Mouse (Mus musculus): ENCODE data around the gene Prkag1.

Gene Prkag1

GRCm38 (mm10) chr15:98791221-98791620 is 40.1 kb downstream of the Prkag1 start:
- DNase-seq: no peak

DNA sequence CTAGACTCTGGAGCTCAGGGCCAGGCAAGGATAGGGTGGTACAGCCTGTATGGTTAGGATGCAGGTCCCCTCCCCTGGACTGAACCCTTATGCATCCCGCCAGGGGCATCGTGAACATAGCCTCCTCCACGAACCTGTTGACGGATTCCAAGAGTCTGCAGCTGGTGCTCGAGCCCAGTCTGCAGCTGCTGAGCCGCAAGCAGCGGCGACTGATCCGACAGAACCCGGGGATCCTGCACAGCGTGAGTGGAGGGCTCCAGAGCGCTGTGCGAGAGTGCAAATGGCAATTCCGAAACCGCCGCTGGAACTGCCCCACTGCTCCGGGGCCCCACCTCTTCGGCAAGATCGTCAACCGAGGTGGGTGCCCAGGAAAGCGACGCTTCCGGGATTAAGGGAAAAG is 40.6 kb downstream of the Prkag1 start:
- DNase-seq: no peak

DNA sequence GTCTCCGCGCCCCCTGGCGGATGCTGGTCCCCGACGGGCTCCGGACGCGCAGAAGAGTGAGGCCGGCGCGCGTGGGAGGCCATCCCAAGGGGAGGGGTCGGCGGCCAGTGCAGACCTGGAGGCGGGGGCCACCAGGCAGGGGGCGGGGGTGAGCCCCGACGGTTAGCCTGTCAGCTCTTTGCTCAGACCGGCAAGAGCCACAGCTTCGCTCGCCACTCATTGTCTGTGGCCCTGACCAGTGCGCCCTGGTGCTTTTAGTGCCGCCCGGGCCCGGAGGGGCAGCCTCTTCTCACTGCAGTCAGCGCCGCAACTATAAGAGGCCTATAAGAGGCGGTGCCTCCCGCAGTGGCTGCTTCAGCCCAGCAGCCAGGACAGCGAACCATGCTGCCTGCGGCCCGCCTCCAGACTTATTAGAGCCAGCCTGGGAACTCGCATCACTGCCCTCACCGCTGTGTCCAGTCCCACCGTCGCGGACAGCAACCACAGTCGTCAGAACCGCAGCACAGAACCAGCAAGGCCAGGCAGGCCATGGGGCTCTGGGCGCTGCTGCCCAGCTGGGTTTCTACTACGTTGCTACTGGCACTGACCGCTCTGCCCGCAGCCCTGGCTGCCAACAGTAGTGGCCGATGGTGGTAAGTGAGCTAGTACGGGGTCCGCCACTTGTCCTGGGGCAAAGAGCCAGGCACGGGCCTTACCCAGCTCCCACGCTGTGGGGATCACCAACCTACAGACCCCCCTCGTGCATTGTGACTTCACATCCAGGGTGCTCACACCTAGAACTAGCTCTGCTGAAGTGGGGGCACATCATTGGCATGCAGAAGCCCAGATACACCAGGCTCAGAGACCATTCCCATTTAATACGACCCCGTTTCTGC is 41.4 kb downstream of the Prkag1 start, which contains the start of gene Wnt1:
TSS of gene Wnt1 (plus strand) at position 197 of the 875 bp plus-strand sequence.
- peak; percentile 33 to 59 for DNase-seq

- DNase-seq: no peak
Measured at GRCm38 (mm10) chr15:98788972-98789660, 42.2 kb downstream of the Prkag1 start.

- DNase-seq: no peak
Measured at GRCm38 (mm10) chr15:98787930-98788329, 43.4 kb downstream of the Prkag1 start.

DNA sequence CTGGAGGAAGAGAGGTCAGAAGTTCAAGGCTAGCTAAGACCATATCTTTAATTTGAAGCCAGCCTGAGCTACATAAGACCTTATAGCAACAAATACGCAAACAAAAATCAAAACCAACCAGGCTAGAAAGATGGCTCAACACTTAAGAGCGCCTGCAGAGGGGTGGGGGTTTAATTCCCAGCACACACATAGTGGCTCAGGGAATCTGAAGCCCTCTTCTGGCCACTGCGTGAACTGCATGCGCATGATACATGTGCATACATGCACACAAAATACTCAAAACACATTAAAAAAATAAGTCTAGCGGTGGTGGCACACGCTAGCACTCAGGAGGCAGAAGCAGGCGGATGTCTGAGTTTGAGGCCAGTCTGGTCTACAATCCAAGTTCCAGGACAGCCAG is 45.6 kb downstream of the Prkag1 start:
- DNase-seq: no peak

DNA sequence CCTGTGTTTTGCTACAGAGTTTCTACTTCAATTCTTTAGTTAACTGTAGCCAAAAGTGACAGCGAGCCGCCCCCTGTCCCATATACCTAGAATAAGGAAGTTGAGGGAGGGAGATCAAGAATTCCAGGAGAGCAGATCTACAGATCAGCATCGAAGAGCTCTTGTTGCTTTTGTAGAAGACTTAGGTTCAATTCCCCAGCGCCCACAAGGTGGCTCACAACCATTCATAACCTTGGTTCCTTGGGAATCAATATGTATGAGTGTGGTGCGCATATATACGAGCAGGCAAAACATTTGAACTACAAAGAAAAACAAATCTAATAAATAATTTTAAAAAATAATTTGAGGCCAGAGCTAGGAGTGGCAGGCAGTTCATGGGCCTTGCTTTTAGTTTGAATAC is 50.2 kb downstream of the Prkag1 start:
- DNase-seq: no peak

- DNase-seq: no peak
Measured at GRCm38 (mm10) chr15:98780573-98780972, 50.7 kb downstream of the Prkag1 start.

GRCm38 (mm10) chr15:98780075-98780474 is 51.2 kb downstream of the Prkag1 start:
- DNase-seq: no peak

DNA sequence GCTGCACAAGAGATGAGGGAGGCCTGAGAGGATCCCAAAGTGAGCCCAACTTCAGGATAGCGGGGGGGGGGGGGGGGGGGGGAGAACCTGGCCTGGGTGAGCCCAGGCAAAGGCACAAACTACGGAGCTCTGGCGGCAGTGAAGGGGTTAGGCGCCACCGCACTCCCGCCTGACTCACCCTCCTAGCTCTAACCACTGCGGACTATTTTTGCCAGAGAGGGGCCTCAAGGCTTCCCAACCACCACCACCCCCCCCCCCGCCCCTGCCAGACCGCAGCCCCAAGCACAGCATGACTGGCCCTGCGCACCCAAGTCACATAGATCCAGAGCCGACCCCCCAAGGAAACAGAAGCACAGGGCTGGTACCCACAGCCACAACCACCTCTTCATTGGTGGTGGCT is 52.5 kb downstream of the Prkag1 start:
- no peak for DNase-seq

GRCm38 (mm10) chr15:98778191-98778770 is 53.0 kb downstream of the Prkag1 start:
- DNase-seq: no peak

GRCm38 (mm10) chr15:98777762-98778161 is 53.6 kb downstream of the Prkag1 start, which contains the start of gene Wnt10b:
TSS of gene Wnt10b (minus strand) at chr15:98778150.
- no peak for DNase-seq

DNA sequence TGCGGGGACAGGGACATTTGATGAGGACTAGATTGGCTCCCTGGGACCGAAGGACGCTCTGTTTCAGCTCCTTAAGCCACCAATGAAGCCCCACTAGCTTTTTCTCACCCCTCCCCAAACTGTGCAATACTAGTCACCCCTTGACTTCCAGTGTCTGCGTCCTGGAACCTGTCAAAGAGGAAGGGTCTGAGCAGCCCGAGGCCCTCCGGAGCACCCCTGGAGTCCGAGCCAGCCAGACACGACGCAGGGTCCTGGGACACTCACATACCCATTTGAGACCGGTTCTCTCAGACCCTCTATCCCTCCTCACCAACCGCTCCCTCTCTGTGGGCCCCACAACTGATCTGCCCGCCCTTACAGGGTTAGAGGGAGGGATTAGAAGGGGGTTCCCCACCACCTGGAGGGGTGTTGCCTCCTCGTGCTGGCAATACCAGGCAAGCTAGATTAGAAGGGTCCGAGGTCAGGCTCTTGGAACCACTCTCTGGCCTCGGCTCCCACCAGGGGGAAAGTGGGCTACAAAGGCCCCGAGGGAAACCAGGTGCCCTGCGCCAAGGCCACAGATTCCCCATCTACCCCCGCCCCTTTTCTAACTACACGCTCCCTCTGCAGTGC is 54.2 kb downstream of the Prkag1 start:
- DNase-seq: no peak

DNA sequence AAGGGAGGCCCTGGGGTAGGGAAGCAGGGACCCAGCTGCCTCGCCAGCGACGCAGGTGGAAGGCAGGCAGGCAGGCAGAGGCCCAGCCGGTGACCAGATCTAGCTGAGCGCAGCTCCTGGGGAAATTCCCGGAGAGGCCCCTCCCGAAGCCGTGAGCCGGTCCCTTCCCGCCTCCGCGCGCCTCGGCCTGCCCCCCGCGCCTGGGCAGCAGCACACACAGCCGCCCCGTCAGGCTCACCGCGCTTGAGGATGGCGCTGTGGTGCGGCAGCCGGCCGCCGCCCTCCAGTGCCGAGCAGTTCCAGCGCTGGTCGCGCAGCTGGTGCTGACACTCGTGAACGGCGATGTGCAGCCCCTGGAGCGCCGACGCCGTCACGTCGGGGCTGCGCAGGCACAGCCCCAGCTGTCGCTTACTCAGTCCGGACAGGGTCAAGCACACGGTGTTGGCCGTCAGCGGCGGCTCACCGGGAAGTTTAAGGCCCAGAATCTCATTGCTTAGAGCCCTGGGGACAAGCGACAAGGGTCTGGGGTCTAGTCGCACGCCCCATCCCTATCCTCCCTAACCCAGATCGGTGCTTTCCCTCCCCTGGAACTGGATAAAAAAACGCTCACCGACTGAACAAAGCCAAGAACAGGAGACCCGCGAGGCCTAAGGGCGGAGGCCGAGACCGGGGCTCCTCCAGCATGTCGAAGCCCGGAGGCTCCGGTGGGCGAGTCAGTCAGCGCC is 54.9 kb downstream of the Prkag1 start:
- DNase-seq: no peak

- no peak for DNase-seq
Measured at GRCm38 (mm10) chr15:98775533-98775932, 55.8 kb downstream of the Prkag1 start.

DNA sequence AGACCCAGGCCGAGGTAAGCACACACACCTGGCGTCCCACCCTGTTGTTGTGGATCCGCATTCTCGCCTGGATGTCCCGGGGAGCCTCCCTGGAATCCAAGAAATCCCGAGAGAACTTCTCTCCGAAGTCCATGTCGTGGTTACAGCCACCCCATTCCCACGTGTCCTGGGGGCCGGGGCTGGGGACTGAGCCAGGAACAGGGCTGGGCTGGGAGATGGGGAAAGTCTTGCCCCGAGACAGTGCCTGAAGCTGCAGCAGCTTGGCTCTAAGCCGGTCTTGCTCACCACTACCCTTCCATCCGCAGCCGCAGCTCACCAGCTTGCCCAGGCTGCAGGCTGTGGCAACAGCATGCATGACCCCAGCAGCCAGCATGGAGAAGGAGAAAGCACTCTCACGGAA is 57.2 kb downstream of the Prkag1 start:
- no peak for DNase-seq

DNA sequence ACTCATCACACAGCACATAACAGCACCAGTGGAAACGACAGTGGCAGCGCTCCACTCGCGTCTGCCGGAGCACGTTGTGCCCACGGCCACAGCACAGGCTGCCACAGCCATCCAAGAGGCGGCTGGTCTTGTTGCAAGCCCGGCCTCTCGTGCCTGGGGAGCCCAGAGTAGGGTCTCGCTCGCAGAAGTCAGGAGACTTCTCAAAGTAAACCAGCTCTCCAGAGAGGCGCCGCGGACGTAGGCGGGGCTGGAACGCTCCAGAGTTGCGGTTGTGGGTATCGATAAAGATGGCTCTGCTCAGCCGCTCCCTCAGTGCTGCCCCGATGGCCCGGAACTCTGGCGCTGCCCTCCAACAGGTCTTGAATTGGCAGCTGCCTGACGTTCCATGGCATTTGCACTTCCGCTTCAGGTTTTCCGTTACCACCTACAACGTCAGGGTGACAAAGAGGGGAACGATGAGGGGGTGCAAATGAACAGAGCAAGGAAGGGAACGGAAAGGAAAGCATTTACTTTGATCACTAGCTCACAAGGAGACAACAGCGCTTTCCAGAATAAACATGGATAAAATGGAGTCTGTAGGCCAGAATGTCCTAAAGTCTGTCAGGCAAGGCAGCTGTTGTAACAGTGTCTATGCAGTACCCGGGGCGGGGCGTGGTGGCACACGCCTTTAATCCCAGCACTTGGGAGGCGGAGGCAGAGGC is 58.7 kb downstream of the Prkag1 start:
- DNase-seq: no peak

DNA sequence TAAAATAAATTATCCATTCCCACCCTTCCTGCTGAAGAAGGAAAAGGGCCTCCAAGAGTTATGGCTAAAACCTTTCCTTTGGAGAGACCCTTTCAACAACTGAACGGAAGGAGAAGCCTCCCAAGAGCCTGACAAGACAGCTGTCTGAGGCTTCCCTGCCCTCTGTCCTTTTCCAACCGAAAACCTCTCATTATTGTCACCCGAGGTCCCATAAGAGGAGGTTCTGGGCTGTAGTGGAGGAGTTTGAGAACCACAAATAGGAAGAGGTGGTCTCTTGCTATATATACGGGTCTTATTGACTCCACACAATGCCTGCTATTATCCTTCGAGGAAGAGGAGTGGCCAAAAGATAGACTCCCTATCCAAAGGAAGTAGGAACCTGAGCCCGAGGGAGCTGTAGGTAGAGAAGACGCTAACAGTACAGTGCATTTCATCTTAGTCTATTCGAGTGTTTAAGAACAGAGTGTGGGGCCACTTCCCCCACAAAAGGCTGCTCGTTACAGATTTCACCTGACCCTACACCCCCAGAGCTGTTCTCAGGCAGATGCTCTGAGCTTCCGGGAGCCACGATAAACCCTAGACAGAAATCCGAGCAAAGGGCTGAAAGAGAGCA is 59.4 kb downstream of the Prkag1 start:
- no peak for DNase-seq

DNA sequence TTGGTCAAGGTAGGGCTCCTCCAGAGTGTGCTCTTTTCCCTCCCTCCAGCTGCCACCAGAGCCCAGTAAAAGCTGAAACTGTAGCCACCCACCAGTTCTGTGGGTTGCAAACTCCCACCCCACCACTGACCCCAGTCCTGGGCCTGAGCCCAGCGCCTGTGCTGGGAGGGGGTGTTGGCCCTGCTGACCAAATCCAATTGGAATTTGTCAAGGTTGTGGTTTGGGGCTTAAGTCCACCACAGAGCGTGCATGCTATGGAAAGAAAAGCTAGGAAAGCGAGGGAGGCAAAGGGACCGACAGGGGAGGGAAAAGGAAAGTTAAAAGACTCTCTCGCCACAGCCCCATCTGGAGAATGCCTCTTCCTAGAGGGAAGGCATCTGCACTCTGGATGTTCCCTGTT is 63.1 kb downstream of the Prkag1 start:
- no peak for DNase-seq

- no peak for DNase-seq
Measured at GRCm38 (mm10) chr15:98765929-98766328, 65.4 kb downstream of the Prkag1 start.
